Mouse (Mus musculus) monocyte, adult 5-6 weeks (primary cell): ENCODE data around the gene Sh3pxd2a. TPM values are rescaled to one million over a fixed set of nuclear protein-coding genes. Genes with fewer than 3 reads are reported as not detected.
"Not testable (repeated sequence)": the region's sequence is repeated elsewhere in the genome, so short reads cannot be mapped to it uniquely, and the experiment has no call there.

Experiments
- ATAC-seq: fragments of 153-309, 156-312 bp; replicated peaks from 2 replicates; pipeline ENCODE4 v1.8.0; 2017; ENCODE audit warnings: mild to moderate bottlenecking; ENCODE audit not compliant: low TSS enrichment, insufficient number of reproducible peaks, severe bottlenecking, poor library complexity, low FRiP score
- total RNA-seq: library from RNA; stranded (forward); fragments of 200-1000, 200-491, 200-594 nt; gene quantifications from 3 replicates; pipeline ENCODE4 v1.2.3, GENCODE M21; 2017

The Sh3pxd2a gene
- total RNA-seq, 1 experiment from 2014 or later = 2.6 TPM

DNA sequence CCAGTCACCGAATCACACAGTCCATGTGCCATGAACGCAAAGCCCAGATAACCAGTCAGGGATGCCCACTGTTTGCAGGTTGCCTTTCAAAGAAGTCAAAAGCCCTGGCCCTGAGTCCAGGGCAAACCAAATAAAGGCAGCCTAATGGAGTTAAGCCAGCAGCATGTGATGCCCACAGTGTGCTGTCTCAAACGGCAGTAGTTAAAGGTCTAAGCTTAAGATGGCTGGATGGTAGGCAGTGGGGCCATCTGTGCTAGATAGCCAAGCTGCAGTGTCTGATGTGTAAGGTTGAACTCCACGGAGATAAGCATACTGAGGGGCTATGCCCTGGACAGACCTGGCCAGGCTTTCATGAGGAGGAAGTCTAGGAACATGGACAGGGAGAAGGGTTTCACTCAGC, 61.7 kb downstream of the Sh3pxd2a start:
- ATAC-seq = no peak

DNA sequence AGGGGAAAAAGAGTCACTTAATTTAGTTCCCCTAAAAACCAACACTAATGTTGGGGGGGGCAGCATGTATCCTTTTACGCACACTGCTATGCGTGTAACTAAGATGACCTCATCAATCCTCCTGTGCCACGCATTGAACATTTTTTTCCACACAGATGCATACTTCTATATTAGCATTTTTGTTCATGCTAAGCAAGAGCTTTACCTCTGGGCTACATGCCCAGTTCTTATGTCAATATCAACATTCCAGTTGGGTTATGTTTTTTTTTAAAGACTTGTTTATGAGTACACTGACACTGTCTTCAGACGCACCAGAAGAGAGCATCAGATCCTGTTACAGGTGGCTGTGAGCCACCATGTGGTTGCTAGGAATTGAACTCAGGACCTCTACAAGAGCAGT, 64.5 kb downstream of the Sh3pxd2a start:
- ATAC-seq = no peak

DNA sequence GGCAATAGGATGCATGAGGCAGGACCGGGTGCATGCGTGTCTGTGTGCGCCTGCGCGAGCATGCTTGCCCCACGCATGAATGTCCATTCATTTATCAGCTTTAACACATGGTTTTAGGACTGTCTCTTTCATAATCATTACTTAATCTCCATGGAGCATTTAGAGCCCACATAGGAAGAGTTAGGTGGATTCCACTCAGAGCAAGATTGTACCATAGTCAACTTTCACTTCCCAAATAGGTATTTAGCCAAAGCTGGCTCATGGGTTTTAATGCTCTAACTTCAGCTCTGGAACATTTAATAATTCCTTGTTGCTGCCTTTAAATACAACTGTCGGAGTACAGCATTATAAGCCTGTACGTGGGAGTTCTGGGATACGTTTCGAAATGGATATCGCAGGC, 65.2 kb downstream of the Sh3pxd2a start:
- ATAC-seq = no peak

DNA sequence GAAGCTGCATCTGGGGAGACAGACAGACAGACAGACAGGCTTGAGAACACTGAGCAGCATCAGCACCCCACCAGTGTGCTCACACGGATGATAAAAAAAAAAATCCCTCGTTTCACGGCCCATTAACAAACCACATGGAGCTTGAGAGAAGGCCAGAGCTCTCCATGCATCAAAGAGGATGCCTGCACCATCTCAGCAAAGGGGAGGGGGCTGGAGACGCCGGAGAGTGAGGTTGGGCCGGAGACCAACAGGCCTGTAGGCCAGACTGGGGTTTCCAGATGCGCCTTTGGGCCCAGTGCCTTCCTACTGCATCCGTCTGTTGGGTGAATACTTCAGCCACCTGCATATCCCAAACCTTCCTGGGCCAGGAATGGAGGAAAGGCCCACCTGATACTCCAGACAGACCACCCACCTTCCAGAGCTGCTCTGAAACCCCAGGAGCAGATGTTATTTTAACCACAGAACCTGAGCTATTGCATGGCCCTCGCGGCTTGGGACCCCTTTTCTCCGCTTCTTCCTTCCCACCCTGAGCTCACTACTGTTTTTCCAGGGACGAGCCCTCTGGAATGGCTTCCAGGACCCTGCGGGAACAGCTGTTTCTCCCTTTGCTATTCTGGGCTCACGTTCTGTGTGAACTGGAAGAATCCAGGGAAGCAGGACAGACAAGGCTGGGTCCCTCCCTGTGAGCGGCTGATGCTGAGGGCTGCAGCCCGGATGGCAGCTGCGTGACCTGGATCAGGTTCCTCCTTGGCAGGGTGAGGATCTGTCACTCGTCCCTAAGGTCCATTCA, 66.1 kb downstream of the Sh3pxd2a start:
- no peak for ATAC-seq

DNA sequence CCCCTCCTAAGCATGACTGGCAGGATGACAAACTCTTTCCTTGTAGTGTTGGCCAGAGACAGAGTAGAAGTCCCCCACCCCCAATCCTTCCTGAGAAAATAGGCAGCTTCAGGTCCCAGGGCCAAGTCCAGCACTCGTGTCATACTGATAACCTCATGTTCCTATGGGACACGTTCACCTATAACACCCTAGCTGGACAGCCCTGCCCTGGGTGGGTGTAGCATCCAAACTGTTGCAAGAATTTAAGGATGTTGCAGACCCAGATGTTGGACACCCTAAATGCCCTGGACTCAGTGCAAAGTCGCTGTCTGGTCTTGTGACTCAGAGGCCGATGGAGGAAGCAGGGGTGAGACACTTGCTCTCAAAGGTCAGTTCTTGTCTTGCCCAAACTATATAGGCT, 68.9 kb downstream of the Sh3pxd2a start:
- no peak for ATAC-seq

DNA sequence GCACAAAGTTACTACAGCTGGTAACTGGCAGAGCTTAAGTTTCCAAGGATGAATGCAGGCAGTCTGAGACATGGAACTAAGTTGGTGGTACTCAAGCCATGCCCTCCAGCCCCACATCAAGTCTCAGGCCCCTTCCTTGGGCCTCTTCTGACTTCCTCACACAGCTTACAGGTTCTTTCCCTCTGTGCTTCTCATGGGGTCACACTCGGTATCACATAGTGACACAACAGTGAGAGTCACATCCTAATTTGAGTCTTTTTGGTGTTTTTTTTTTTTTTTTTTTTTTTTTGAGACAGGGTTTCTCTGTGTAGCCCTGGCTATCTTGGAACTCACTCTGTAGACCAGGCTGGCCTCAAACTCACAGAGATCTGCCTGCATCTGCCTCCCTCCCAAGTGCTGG, 69.4 kb downstream of the Sh3pxd2a start:
- ATAC-seq = not testable (repeated sequence)

DNA sequence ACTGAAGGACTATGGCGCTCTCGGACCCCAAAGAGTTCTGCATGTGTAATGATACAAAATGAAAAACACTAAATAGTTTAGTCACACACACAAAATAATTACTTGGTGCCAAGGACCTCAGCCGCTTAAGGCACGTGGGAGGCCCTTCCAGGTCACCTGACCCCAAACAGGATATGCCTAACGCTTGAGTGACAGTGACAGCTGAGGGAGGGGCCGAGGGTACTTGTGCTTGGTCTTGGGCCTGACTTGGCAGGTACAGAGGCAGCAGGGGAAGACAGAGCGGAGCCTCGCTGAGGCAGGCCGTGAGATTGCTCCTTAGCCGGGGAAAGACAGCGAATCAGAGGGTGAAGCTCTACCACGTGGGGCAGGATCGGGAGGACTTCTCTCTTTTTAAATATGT, 73.3 kb downstream of the Sh3pxd2a start:
- no peak for ATAC-seq

DNA sequence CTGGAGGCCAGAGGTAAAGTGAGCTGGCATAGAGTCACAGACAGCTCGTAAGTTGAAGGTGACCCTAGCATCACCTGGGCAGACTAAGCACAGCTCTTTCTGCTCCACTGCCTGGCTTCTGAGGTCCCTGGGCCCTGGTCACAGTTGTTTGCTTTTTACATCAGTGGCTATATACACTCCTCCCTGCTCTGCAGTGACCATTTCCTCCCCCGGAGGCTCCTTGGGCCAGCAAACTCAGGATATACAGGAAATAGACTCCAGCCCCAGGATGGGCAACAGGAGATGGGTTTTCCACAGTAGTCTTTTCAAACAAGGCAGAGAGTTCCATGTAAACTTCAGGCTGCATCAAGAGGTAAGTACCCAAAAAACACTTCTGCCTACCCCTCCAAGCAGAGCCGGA, 76.3 kb downstream of the Sh3pxd2a start:
- no peak for ATAC-seq

DNA sequence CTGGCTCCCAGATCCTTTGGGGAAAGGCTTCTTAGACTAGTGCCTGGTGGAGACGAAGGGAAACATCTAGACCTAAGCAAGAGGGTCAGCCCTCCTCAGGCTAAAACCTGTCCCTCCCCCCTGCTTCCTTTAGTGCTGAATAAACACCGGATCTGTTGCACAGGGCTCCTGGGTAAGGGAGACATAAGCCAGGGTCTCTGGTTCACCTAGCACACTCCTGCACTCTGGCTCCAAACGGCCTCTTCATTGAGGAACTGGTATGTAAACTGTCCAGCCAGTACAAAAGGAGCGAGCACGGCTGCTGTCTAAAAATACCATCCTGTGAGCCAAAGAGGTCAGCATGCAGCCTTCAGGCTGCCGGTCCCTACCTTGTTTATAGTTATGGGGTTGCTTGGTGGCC, 76.8 kb downstream of the Sh3pxd2a start:
- ATAC-seq = no peak

DNA sequence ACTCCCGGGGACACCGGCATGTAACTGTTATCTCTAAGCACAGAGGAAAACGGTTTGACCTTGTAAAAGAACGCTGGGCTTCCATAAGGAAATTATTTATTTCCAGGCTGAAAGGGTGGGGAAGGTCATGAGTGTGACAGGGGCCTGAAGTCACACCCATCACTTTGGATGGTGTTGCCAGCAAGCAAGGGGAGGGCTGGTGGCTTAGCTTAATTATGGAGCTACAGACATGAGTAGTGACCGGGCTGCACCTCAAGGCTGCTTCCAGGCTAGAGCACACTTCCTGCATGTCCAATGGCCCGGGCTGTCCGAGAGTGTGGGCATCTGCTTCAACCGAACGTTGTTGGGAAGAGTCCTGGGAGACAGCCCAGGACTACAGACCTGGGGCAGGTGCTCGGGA, 78.2 kb downstream of the Sh3pxd2a start:
- ATAC-seq = no peak

DNA sequence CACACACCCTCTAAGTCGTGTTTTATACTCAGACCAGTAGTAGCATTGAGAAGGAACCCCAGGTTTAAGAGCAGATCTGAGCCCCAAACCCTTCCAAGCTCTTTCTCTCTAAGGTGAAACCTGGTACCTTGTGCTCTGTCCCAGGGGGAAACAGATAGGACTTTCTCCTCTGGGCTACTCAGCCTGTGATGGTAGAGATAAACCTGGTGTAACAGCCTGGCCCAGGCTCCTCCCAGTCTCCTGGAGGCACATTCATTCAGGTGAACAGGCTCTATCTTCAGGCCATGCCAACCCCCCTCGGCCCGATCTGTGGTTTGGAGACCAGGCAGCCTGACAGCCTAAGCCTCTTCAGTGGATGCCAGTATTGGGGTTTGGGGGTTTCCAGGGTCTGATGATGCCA, 79.6 kb downstream of the Sh3pxd2a start:
- no peak for ATAC-seq

DNA sequence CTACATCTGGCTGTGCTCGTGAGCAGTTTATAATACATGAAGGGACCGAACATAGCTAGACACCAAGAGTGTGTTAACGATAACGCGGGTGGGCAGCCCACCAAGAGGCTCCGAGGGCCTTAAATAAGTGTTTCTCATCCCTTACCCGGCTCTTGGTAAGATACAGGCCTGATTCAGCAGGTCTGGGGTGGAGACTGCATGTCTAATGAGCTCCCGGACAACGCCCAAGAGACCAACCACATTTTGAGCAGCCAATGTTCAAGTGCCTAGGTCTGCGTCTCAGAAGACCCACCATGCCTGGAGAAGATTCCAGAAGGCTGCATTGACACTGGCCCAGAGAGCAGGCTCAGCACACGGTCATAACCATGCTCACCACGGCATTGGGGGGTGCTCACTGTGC, 80.2 kb downstream of the Sh3pxd2a start:
- no peak for ATAC-seq

DNA sequence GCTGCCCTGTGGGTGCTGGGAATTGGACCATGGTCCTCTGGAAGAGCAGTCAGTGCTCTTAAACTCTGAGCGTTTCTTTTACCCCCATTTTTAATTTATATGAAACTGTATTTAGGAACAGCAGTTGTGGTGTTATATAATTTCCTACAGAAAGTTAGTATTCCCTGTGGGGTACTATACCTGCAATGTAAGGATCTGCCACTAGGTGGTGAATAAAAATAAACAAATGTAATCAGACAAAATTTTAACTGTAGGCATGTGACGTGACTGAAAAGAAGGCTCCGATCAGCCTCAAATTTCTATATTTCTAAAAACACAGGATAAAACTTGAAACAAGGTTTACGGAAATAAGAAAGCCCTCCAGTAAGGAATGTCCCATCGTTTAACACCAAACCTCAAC, 81.9 kb downstream of the Sh3pxd2a start:
- no peak for ATAC-seq

DNA sequence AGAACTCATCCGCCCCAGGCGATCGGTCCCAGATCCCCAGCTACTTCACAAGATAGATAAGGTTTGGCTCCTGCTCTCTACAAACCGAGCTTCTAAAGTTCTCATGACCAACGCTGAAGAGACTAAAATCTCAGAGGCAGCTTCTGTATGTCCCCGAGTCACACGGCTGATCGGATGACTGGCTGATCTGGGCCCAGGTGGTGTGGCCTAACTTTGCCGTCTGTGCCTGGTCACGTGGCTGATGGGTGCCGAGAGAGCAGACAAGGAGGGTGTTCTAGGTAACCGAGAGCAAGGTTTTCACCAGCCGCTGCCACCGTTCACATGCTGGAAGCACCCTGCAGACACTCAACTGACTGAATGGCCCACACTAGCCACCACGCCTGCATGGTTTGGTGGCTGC, 83.2 kb downstream of the Sh3pxd2a start:
- ATAC-seq = no peak

DNA sequence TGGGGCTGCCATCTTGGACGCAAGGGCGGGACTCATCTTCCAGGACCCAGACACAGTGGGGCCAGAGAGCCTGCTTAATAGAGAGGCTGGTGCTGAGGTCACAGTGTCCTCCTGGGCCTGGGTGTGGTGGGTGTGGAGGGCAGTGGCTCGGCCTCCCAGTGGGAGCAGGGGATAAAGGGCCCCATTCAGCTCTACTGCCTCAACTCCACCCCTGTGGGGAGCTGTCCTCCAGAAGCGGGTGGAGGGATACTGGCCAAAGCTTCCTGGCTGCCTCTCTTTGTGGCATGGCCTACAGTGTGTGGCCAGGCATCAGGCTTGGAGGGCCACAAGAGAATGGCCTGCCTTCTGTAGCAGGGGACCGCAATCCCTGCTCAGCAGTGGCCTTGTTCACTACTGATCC, 85.1 kb downstream of the Sh3pxd2a start:
- ATAC-seq = no peak

DNA sequence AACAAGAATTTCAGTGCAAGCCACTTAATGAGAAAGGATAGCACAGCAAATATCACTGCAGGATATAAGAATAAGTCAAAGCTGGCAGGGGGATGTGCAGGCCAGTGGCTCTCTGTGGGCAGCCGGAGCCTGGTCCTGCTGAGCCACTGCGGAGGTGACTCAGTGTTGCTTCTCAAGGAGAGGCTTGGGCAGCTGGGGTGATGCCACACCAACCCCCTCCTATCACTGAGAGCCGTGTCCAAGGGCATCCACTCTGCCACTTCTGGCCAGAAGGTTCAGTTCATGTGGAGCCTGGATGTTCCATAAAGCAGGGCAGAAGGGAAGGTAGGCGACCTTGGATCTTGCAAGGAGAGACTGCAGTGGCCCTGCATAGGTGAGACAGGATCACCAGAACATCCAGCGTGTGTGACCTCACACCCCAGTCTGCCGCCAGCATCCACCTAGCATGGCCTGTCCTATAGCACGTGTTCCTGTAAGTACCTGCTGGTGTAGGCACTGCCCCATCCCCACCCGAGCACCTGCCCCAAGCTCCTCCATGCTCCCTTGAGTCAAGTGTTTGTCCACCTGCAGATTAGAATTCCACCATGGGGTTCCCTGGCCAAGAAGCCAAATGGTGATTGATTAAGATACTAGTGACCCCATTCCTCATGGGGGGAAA, 89.2 kb downstream of the Sh3pxd2a start:
- no peak; the same call in 1 of the 2 replicates for ATAC-seq

DNA sequence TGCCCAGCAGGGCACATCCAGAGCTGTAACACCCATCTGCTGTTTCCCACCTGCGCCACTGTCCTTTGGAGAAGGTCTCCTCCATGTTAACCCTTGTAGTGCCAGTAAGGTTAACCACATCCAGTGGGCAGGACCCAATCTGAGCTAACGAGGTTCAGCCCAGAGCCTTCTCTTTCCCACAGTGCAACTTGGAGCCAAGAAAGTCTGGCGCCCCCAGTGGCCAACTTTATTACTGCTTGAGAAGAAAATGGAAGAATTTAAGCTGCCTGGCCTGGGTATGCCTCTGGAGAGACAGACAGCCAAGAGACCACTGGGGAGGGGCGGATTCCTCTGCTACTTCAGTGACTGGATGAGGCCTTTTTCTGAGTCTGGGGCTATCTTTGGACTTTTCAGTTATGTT, 89.8 kb downstream of the Sh3pxd2a start:
- ATAC-seq = 0 out of 2 replicates have a peak, but pooled peaks have one; percentile 30

DNA sequence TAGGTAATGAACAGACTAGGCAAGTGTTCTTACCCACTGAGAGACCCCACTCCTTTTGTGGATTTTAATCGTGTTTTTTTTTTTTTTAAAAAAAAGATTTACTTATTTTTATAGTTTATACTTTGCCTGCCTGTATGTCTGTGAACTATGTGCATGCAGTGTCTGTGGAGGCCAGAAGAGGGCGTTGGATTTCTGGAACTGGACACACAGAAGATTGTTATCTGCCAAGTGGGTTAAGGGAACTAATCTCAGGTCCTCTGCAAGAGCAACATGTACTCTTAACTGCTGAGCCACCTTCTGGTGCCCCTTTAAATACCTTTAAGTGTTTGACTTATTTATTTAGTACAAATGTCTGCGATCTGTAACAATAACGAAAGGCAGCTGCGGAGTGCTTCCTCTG, 92.2 kb downstream of the Sh3pxd2a start:
- no peak for ATAC-seq

DNA sequence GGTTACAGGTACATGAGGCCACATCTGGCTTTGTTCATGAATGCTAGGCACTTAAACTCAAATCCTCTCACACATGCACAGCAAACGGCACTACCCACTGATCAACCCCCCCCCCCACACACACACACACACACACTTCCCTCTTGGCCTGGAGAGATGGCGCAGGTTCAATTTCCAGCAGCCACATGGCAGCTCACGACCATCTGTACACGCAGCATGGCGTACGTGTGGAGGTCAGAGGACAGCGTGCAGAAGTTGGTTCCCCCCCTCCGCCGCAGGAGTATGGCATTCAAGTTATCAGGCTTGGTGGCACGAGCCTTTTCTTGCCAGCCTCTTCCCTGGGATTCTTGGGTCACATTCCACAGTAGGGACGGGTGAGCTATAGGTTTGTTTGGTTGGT, 92.7 kb downstream of the Sh3pxd2a start:
- no peak for ATAC-seq

DNA sequence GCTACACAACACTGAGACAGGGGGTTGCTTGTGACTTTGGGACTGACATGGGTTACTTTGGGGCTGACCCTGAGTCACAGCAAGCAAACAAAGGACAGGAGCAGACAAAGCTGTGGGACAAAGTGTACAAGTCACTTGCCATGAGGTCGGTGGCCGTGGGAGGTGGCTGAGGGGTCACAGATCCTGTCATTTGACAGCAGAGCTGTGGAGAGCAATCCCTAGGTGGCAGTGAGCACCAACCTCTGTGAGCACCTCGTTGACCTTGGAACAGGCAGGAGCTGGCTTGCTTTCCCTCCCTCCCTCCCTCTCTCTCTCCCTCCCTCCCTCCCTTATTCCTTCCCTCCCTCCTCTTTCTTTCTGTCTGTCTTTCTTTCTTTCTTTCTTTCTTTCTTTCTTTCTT, 95.2 kb downstream of the Sh3pxd2a start:
- no peak for ATAC-seq
